Mouse (Mus musculus) G1E (cell line): ENCODE results near the gene Dchs1.

ENCODE experiments used
- CTCF ChIP-seq: IDR thresholded peaks from 2 replicates; pipeline ENCODE4 v1.5.1; 2012; ENCODE audit warnings: low read depth, low read length, inconsistent platforms, mixed read lengths
- GATA1 ChIP-seq: IDR thresholded peaks from 2 replicates; pipeline ENCODE4 v1.6.1; 2012; ENCODE audit warnings: borderline replicate concordance, low read length, inconsistent platforms, mixed read lengths
- GATA2 ChIP-seq: IDR thresholded peaks from 2 replicates; pipeline ENCODE4 v1.6.1; 2012; ENCODE audit warnings: low read depth, low read length, inconsistent platforms, borderline replicate concordance
- TAL1 ChIP-seq: conservative IDR thresholded peaks from 2 replicates; pipeline ENCODE4 v1.6.1; 2012; ENCODE audit warnings: low read depth, low read length, inconsistent platforms, mixed read lengths

- TF ChIP-seq CTCF, result no peak
- TF ChIP-seq TAL1, result no peak
- no peak for TF ChIP-seq GATA1
- TF ChIP-seq GATA2, result no peak
These were observed 8.4 kb upstream of the Dchs1 start for GRCm38 (mm10) chr7:105795759-105796366.
